Mouse (Mus musculus): ENCODE results near the gene Atp13a4.

- TF ChIP-seq CTCF (IDR thresholded peaks at IDR 0.05; ENCODE audit: extremely low read depth, insufficient read length, insufficient replicate concordance, low read depth, low read length) (no peak), POLR2A (IDR thresholded peaks at IDR 0.05; ENCODE audit: low read depth, low read length) (no peak)
These were observed 108.9 kb downstream of the Atp13a4 start for GRCm38 (mm10) chr16:29435746-29436145.
